Mouse (Mus musculus): ENCODE results near the gene Olfr198. TPM values are rescaled to one million over a fixed set of nuclear protein-coding genes. Genes with fewer than 3 reads are reported as not detected.
"Not testable (repeated sequence)": the region's sequence is repeated elsewhere in the genome, so short reads cannot be mapped to it uniquely, and the experiment has no call there.

Gene Olfr198
- total RNA-seq (2021): not detected
- long read RNA-seq, experiment 1: 0 reads
- long read RNA-seq, experiment 2: 0 reads

- H3K4me3 ChIP-seq; DNase-seq (ENCODE audit: extremely low spot score in 1 of 2, low spot score in 2 of 2); H3K27ac ChIP-seq; intact Hi-C loops (cut with DNase I): not testable (repeated sequence)
Measured at GRCm38 (mm10) chr16:59203433-59203832, at the start of gene Olfr198. Gene Olfr198 (minus strand): TSS chr16:59203533.

- no peak for DNase-seq (ENCODE audit: extremely low spot score in 1 of 2, low spot score in 2 of 2)
- intact Hi-C loops (cut with DNase I): loop anchor here (1.0 kb wide), 1 partner anchor 48 kb away; no protein-coding TSS in a partner anchor
- Histone ChIP-seq H3K4me3 (no peak overlapping the region), H3K27ac (no peak overlapping the region)
- no peak for TF ChIP-seq CTCF (IDR thresholded peaks at IDR 0.05)
Measured at GRCm38 (mm10) chr16:59249684-59250083, 46.4 kb upstream of the Olfr198 start.

- intact Hi-C loops (cut with DNase I); DNase-seq (ENCODE audit: extremely low spot score in 1 of 2, low spot score in 2 of 2); H3K4me3 ChIP-seq; H3K27ac ChIP-seq: not testable (repeated sequence)
Measured at GRCm38 (mm10) chr16:59219667-59220066, 16.3 kb upstream of the Olfr198 start, which contains the start of gene Olfr199. Gene Olfr199 (minus strand): TSS chr16:59219767.

- H3K4me3 ChIP-seq; H3K27ac ChIP-seq; intact Hi-C loops (cut with DNase I); DNase-seq (ENCODE audit: extremely low spot score in 1 of 2, low spot score in 2 of 2): not testable (repeated sequence)
Measured at GRCm38 (mm10) chr16:59217861-59218260, 14.5 kb upstream of the Olfr198 start.

- Histone ChIP-seq H3K4me3 (no peak within 1 kb of the TSS), H3K27ac (no peak within 1 kb of the TSS)
- intact Hi-C loops (cut with DNase I): no loop called here
- no peak for DNase-seq (ENCODE audit: extremely low spot score in 1 of 2, low spot score in 2 of 2)
- TF ChIP-seq CTCF (IDR thresholded peaks at IDR 0.05): no peak
Measured at GRCm38 (mm10) chr16:59170354-59170753, 33.0 kb downstream of the Olfr198 start, which contains the start of gene Olfr196. Gene Olfr196 (minus strand): TSS chr16:59170454.

- H3K27ac ChIP-seq: no peak overlapping the region
- no peak for TF ChIP-seq CTCF (IDR thresholded peaks at IDR 0.05)
- DNase-seq (ENCODE audit: extremely low spot score in 1 of 2, low spot score in 2 of 2): no peak
- intact Hi-C loops (cut with DNase I): no loop called here
- no peak overlapping the region for H3K4me3 ChIP-seq
Measured at GRCm38 (mm10) chr16:59151996-59152395, 51.3 kb downstream of the Olfr198 start.

Other genes starting within 250 kb of the Olfr198 start
- not detected for gene Olfr183, start 208.2 kb downstream of the Olfr198 start, total RNA-seq (2021)
- gene Olfr186, start 173.2 kb downstream of the Olfr198 start, total RNA-seq (2021): not detected
- gene Olfr187, start 163.8 kb downstream of the Olfr198 start, total RNA-seq (2021): not detected
- gene Olfr190, start 125.5 kb downstream of the Olfr198 start, total RNA-seq (2021): not detected
- not detected for gene Olfr191, start 113.7 kb downstream of the Olfr198 start, total RNA-seq (2021)
- not detected for gene Olfr193, start 91.7 kb downstream of the Olfr198 start, total RNA-seq (2021)
- not detected for gene Olfr194, start 82.5 kb downstream of the Olfr198 start, total RNA-seq (2021)
- not detected for gene Olfr195, start 56.5 kb downstream of the Olfr198 start, total RNA-seq (2021)
- gene Olfr196, start 33.1 kb downstream of the Olfr198 start, total RNA-seq (2021): not detected
- gene Olfr199, start 16.2 kb upstream of the Olfr198 start, total RNA-seq (2021): not detected
- gene Olfr201, start 69.1 kb upstream of the Olfr198 start, total RNA-seq (2021): not detected
- not detected for gene Olfr202, start 83.3 kb upstream of the Olfr198 start, total RNA-seq (2021)
- gene Olfr203, start 95.3 kb upstream of the Olfr198 start, total RNA-seq (2021): not detected
- gene Olfr204, start 114.7 kb upstream of the Olfr198 start, total RNA-seq (2021): not detected
- not detected for gene Olfr205, start 127.6 kb upstream of the Olfr198 start, total RNA-seq (2021)
- not detected for gene Olfr206, start 145.7 kb upstream of the Olfr198 start, total RNA-seq (2021)
- not detected for gene Olfr209, start 160.5 kb upstream of the Olfr198 start, total RNA-seq (2021)
- gene Gabrr3, start 203.8 kb upstream of the Olfr198 start, total RNA-seq (2021): under 1 TPM in 1 of 2 experiments, not detected in 1; 0.07 TPM

Measured in left cerebral cortex, adult 2 months (tissue).